Comparison of ENCODE assay signal across 13 mouse cellular contexts in the genomic region with DNA sequence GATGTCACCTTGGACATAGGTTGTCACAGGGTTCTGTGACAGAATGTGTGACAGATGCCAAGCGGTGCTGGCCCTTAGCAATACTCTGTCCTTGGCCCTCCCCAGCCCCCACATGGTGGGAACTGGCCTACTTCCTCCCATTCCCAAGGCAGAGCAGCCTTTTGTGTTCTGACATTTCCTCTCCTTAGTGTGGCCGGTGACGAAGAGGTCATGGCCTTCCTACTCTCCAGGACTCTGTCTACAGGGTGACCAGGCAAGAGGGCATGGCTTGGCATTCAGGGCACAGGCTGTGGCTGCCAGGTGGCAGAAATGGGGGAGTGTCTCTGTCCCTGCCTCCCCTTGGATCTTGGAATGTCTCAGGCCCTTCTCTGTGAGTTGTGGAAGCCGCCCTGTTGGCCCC. TPM values are rescaled to one million over a fixed set of nuclear protein-coding genes. Genes with fewer than 3 reads are reported as not detected.
DNase-seq lines count a peak whose midpoint lies in the region; ATAC-seq and TF ChIP-seq lines count a peak whose summit lies in the region.
"Had no signal": no experiment of that assay in that cellular context is flagged by ENCODE, and none has a peak within 500 bp of the region (broad histone marks: within the 10 kb centered on the region; RNA-seq: fewer than 3 reads in every experiment).

No protein-coding gene starts in this region.

- H3K9ac ChIP-seq in heart, embryonic 11.5 days (ENCODE audit: low read depth, low read length), result no peak overlapping the region
- H3K9ac ChIP-seq in kidney, postnatal 0 days (ENCODE audit: low read depth, low read length), result no peak overlapping the region
- H3K9ac ChIP-seq in stomach, embryonic 14.5 days (replicated peaks; ENCODE audit: low read depth, low read length), result no peak overlapping the region
- H3K9ac ChIP-seq: embryonic facial prominence, embryonic 15.5 days had no signal

- no peak for TF ChIP-seq POLR2A in spleen, adult 2 months (IDR thresholded peaks at IDR 0.05; ENCODE audit: low read depth, low read length)

- H3K9me3 ChIP-seq in heart, embryonic 11.5 days (replicated peaks; ENCODE audit: control insufficient read depth, low read length), result no peaks in the 10 kb centered on the region
- no peaks in the 10 kb centered on the region for H3K9me3 ChIP-seq in kidney, postnatal 0 days (replicated peaks; ENCODE audit: low read length)
- no peaks in the 10 kb centered on the region for H3K9me3 ChIP-seq in stomach, embryonic 14.5 days (ENCODE audit: control insufficient read depth, low read depth, low read length)
- H3K9me3 ChIP-seq: embryonic facial prominence, embryonic 15.5 days had no signal

- 71% methylated on average over 4 of the region's 4 CpGs for WGBS in heart, embryonic 11.5 days (ENCODE audit: insufficient replicate concordance)
- WGBS in spleen, adult 2 months, result 86% methylated on average over 4 of the region's 4 CpGs
- 58% methylated on average over 4 of the region's 4 CpGs for WGBS in kidney, postnatal 0 days
- WGBS in stomach, embryonic 14.5 days, result 79% methylated on average over 4 of the region's 4 CpGs

- peak; percentile 97 for DNase-seq in heart, adult 11 months
- no peak for DNase-seq in spleen, adult 2 months (ENCODE audit: low read depth in 1 of 2, low spot score in 2 of 2)
- DNase-seq in spleen, adult 12 weeks (ENCODE audit: low spot score), result no peak
- no peak for DNase-seq in kidney, postnatal 0 days (ENCODE audit: low spot score)
- no peak for DNase-seq in frontal cortex, postnatal 10 days (ENCODE audit: low spot score in 2 of 2)
- DNase-seq in natural killer cell, adult 2 months (ENCODE audit: low spot score in 2 of 2), result no peak
- DNase-seq: gastrocnemius, postnatal 10 days; liver; thymus, postnatal 36 days had no signal

- no peaks in the 10 kb centered on the region for H3K27me3 ChIP-seq in heart, embryonic 11.5 days (ENCODE audit: control insufficient read depth, insufficient read depth, low read length)
- no peaks in the 10 kb centered on the region for H3K27me3 ChIP-seq in spleen, adult 2 months (ENCODE audit: control insufficient read depth, insufficient read depth, low read length)
- no peaks in the 10 kb centered on the region for H3K27me3 ChIP-seq in kidney, postnatal 0 days (ENCODE audit: insufficient read depth, low read length)
- H3K27me3 ChIP-seq in stomach, embryonic 14.5 days (ENCODE audit: control insufficient read depth, insufficient read depth, low read length), result no peaks in the 10 kb centered on the region
- H3K27me3 ChIP-seq: embryonic facial prominence, embryonic 15.5 days had no signal

- H3K4me1 ChIP-seq in heart, embryonic 11.5 days (ENCODE audit: control insufficient read depth, insufficient read depth, low read length), result peaks cover 34% of the 10 kb centered on the region
- H3K4me1 ChIP-seq in spleen, adult 2 months (ENCODE audit: control insufficient read depth, insufficient read depth, insufficient read length), result peaks cover 4% of the 10 kb centered on the region; the same call in 1 of the 2 replicates
- peaks cover 41% of the 10 kb centered on the region for H3K4me1 ChIP-seq in kidney, postnatal 0 days (replicated peaks; ENCODE audit: insufficient read depth, low read length)
- peaks cover 25% of the 10 kb centered on the region; the same call in 1 of the 2 replicates for H3K4me1 ChIP-seq in stomach, embryonic 14.5 days (ENCODE audit: control insufficient read depth, insufficient read depth, low read length)

- no peaks in the 10 kb centered on the region for H3K36me3 ChIP-seq in heart, embryonic 11.5 days (ENCODE audit: control insufficient read depth, insufficient read depth, low read length)
- H3K36me3 ChIP-seq in spleen, adult 2 months (ENCODE audit: control insufficient read depth, insufficient read depth, low read length), result no peaks in the 10 kb centered on the region
- H3K36me3 ChIP-seq in kidney, postnatal 0 days (ENCODE audit: insufficient read depth, low read length), result no peaks in the 10 kb centered on the region
- H3K36me3 ChIP-seq in stomach, embryonic 14.5 days (ENCODE audit: control insufficient read depth, insufficient read depth, low read length), result no peaks in the 10 kb centered on the region
- H3K36me3 ChIP-seq: embryonic facial prominence, embryonic 15.5 days had no signal

- no peak overlapping the region for H3K27ac ChIP-seq in heart, embryonic 11.5 days (ENCODE audit: low read depth, low read length)
- H3K27ac ChIP-seq in spleen, adult 2 months (ENCODE audit: insufficient read depth, low read length), result 0 out of 2 replicates have a peak overlapping the region, but pooled peaks have one; percentile 6
- H3K27ac ChIP-seq in kidney, postnatal 0 days, result 0 out of 2 replicates have a peak overlapping the region, but pooled peaks have one; percentile 10
- 0 out of 2 replicates have a peak overlapping the region, but pooled peaks have one; percentile 6 for H3K27ac ChIP-seq in stomach, embryonic 14.5 days (ENCODE audit: low read length)
- H3K27ac ChIP-seq: embryonic facial prominence, embryonic 15.5 days had no signal

- no peak for TF ChIP-seq CTCF in spleen, adult 2 months (IDR thresholded peaks at IDR 0.05; ENCODE audit: extremely low read depth, insufficient read depth, insufficient read length, insufficient replicate concordance)
- TF ChIP-seq CTCF in kidney, postnatal 0 days (IDR thresholded peaks at IDR 0.05; ENCODE audit: low read depth), result no peak

- no peak overlapping the region for H3K4me3 ChIP-seq in heart, embryonic 11.5 days (ENCODE audit: low read depth, low read length)
- H3K4me3 ChIP-seq in spleen, adult 2 months (ENCODE audit: extremely low read depth, insufficient read depth, insufficient read length), result no peak overlapping the region
- H3K4me3 ChIP-seq in kidney, postnatal 0 days (replicated peaks; ENCODE audit: low read depth, low read length), result no peak overlapping the region
- no peak overlapping the region for H3K4me3 ChIP-seq in stomach, embryonic 14.5 days (ENCODE audit: low read depth, low read length)
- H3K4me3 ChIP-seq: embryonic facial prominence, embryonic 15.5 days had no signal

- no peak overlapping the region for H3K4me2 ChIP-seq in heart, embryonic 11.5 days
- no peak overlapping the region for H3K4me2 ChIP-seq in kidney, postnatal 0 days (ENCODE audit: low read length)
- no peak overlapping the region for H3K4me2 ChIP-seq in stomach, embryonic 14.5 days (replicated peaks; ENCODE audit: low read depth, low read length)
- H3K4me2 ChIP-seq: embryonic facial prominence, embryonic 15.5 days had no signal

- ATAC-seq in heart, embryonic 11.5 days (replicated peaks; ENCODE audit: insufficient number of reproducible peaks, low FRiP score, low TSS enrichment), result no peak
- 0 out of 2 replicates have a peak, but pooled peaks have one; percentile 18 for ATAC-seq in kidney, postnatal 0 days (replicated peaks; ENCODE audit: low FRiP score, low read depth)
- no peak for ATAC-seq in stomach, embryonic 14.5 days (ENCODE audit: insufficient number of reproducible peaks, insufficient read depth, low FRiP score, low read depth)
- ATAC-seq: inflammation-experienced regulatory T-cells, adult 6 months had no signal

RNA-seq across cellular contexts. Expression of a gene that starts 15.6 kb away (rescaled TPM):
- polyA plus RNA-seq in heart, embryonic 11.5 days (2014; fragmentation: Nextera tagmentation; extraction: Ambion mirVana), result not detected in 2 replicates
- 0.01 TPM in 1 of 2 replicates, not detected in the other for polyA plus RNA-seq in spleen, adult 2 months (2012; rRNA removed)
- 0.04 TPM in 1 of 2 replicates, not detected in the other for polyA plus RNA-seq in kidney, postnatal 0 days (2015; fragmentation: Nextera tagmentation; extraction: Ambion mirVana)
- polyA plus RNA-seq in stomach, embryonic 14.5 days (2014; fragmentation: Nextera tagmentation; extraction: Ambion mirVana), result not detected in 2 replicates
- polyA plus RNA-seq: embryonic facial prominence, embryonic 15.5 days; inflammation-experienced regulatory T-cells, adult 6 months had no signal

RNA-seq across cellular contexts. Expression of a gene that starts 35.3 kb away (rescaled TPM):
- 11.8 and 16.7 TPM in 2 replicates for polyA plus RNA-seq in heart, embryonic 11.5 days (2014; fragmentation: Nextera tagmentation; extraction: Ambion mirVana)
- polyA plus RNA-seq in spleen, adult 2 months (2012; rRNA removed), result 18.9 and 21.5 TPM in 2 replicates
- polyA plus RNA-seq in kidney, postnatal 0 days (2015; fragmentation: Nextera tagmentation; extraction: Ambion mirVana), result 91.0 and 106 TPM in 2 replicates
- polyA plus RNA-seq in stomach, embryonic 14.5 days (2014; fragmentation: Nextera tagmentation; extraction: Ambion mirVana), result 14.6 and 16.2 TPM in 2 replicates

RNA-seq across cellular contexts. Expression of a gene that starts 57.0 kb away (rescaled TPM):
- 2.2 and 2.7 TPM in 2 replicates for polyA plus RNA-seq in heart, embryonic 11.5 days (2014; fragmentation: Nextera tagmentation; extraction: Ambion mirVana)
- polyA plus RNA-seq in spleen, adult 2 months (2012; rRNA removed), result 3.5 and 4.1 TPM in 2 replicates
- 4.8 and 5.1 TPM in 2 replicates for polyA plus RNA-seq in kidney, postnatal 0 days (2015; fragmentation: Nextera tagmentation; extraction: Ambion mirVana)
- polyA plus RNA-seq in stomach, embryonic 14.5 days (2014; fragmentation: Nextera tagmentation; extraction: Ambion mirVana), result 5.7 and 6.1 TPM in 2 replicates
